Mouse (Mus musculus) urinary bladder, postnatal 14 days (tissue): ENCODE measurements around the gene Htra1.

Experiments used
- DNase-seq: peaks from one replicate; pipeline ENCODE4 v3.0.0; 2021; ENCODE audit warnings: low spot score

Gene Htra1

GRCm38 (mm10) chr7:131011901-131012300 is 76.0 kb downstream of the Htra1 start:
- peak; percentile 49 for DNase-seq

GRCm38 (mm10) chr7:131019181-131019580 is 83.3 kb downstream of the Htra1 start:
- DNase-seq, result no peak

GRCm38 (mm10) chr7:131024807-131025206 is 88.9 kb downstream of the Htra1 start:
- DNase-seq, result no peak

GRCm38 (mm10) chr7:131027557-131027956 is 91.6 kb downstream of the Htra1 start:
- DNase-seq, result no peak

- DNase-seq, result no peak
Observed at GRCm38 (mm10) chr7:131031755-131032154, 95.8 kb downstream of the Htra1 start, which contains the start of gene Dmbt1. Dmbt1 (plus strand) TSS chr7:131032053.
